Mouse (Mus musculus): Measurements from ENCODE around the gene Olfr906.

Gene Olfr906

GRCm38 (mm10) chr9:38486785-38487184 lies at the start of gene Olfr906:
Olfr906 (plus strand) TSS chr9:38487085.
- DNase-seq (ENCODE audit: low read depth, low spot score) = no peak

DNA sequence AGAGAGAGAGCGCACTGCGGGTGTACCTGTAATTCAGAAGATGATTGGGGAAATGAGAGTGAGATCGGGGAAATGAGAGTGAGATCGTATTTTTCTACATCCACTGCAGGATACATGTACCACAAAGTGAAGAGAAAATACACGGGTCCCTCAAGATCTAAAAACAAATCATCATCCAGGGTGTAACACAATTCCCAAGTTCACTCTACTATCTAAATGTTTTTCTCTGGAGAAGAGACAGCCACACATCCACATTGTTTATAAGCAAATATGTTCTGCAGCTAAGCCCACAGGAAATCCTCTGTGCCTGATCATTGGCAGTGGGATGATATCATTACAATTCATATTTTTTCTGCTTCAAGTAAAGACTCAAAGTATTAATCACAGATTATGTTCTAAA lies 39.5 kb upstream of the Olfr906 start, which contains the start of gene Olfr902:
TSS of gene Olfr902 (plus strand) at position 301 of the 400 bp plus-strand sequence.
- no peak for DNase-seq (ENCODE audit: low read depth, low spot score)

- DNase-seq (ENCODE audit: low read depth, low spot score) = no peak
Observed at GRCm38 (mm10) chr9:38462844-38463243, 24.0 kb upstream of the Olfr906 start, which contains the start of gene Olfr904. Olfr904 (plus strand) TSS chr9:38463144.

- no peak for DNase-seq (ENCODE audit: low read depth, low spot score)
Observed at GRCm38 (mm10) chr9:38470807-38471206, 16.1 kb upstream of the Olfr906 start, which contains the start of gene Olfr905. Olfr905 (plus strand) TSS chr9:38471107.

DNA sequence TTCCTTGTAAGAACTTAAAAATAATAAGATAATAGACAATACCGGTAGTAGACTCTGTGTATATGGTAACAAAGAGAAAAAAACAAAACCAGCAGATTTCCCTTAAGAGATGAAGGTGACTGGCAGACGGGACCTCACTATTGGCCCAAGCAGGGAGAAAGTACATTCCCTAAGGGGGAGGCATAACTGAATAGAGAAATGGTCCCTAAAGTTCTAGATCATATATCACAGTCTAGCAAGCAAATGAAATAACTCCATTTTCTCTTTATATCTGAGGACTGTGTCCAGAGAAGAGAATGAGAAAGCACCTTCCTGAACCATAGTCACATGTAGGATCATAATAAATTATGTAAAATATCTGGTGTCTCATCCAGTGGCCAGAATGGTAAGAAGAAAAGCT lies 8.6 kb downstream of the Olfr906 start, which contains the start of gene Olfr907:
TSS of gene Olfr907 (plus strand) at position 301 of the 400 bp plus-strand sequence.
- no peak for DNase-seq (ENCODE audit: low read depth, low spot score)

DNA sequence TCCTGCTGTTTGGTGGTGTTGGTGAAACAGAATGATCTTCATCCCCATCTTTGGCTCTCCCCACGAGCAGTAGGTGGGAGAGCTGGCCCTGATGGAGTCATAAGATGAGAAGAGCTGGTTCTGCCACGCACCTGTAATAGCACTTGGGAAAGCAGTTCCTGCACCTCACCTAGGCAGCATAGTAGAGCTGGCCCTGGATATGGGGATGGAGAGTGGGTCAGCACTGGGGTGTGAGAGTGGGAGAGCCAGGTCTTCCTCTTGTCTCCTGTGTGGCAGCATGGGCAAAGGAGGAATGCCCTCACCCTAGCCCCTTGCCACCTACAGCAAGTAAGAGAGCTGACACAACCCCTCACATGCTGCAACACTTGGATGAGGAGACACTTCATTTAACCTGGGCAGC lies 25.5 kb downstream of the Olfr906 start:
- DNase-seq (ENCODE audit: low read depth, low spot score) = no peak

DNA sequence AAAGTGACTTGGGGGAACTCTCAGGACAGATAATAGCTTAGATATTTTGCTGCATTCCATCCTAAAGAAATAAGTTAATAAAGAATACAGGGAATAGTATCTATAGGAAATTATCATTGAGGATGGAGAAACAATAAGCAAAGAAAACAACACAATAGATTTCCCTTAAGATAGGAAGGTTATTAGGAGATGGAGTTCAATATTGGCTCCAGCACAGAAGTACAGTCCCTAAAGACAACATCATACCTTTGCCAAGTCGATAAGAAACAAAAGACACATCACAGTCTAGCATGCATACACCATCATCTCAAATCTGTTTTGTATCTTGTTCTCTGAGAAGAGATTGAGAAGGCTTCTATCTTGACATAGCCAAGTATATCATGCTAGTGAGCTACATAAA lies 34.4 kb downstream of the Olfr906 start, which contains the start of gene Olfr911-ps1:
TSS of gene Olfr911-ps1 (plus strand) at position 301 of the 400 bp plus-strand sequence.
- no peak for DNase-seq (ENCODE audit: low read depth, low spot score)

- no peak for DNase-seq (ENCODE audit: low read depth, low spot score)
Observed at GRCm38 (mm10) chr9:38537549-38537948, 50.7 kb downstream of the Olfr906 start, which contains the start of gene Olfr910. Olfr910 (plus strand) TSS chr9:38537849.
